Mouse (Mus musculus): ENCODE measurements around the gene Atp6v0a1. TPM values are rescaled to one million over a fixed set of nuclear protein-coding genes. Genes with fewer than 3 reads are reported as not detected.

The Atp6v0a1 gene
- polyA plus RNA-seq, 1 experiment: 294 TPM

- no peak overlapping the region for H3K4me3 ChIP-seq (replicated peaks; ENCODE audit: insufficient read depth, low read depth, low read length)
- peaks cover 6% of the 10 kb centered on the region for H3K4me1 ChIP-seq (ENCODE audit: control insufficient read depth, insufficient read depth, low read length)
- no peak for TF ChIP-seq CTCF (IDR thresholded peaks at IDR 0.05; ENCODE audit: borderline replicate concordance, insufficient read depth, low read depth, low read length)
- no peak for TF ChIP-seq POLR2A (IDR thresholded peaks at IDR 0.05; ENCODE audit: borderline replicate concordance, insufficient read depth, low read length)
- DNase-seq: no peak
- no peak overlapping the region for H3K27ac ChIP-seq (ENCODE audit: insufficient read depth, low read length)
- 76% methylated on average over 3 of the region's 3 CpGs for WGBS
- H3K27me3 ChIP-seq (ENCODE audit: control insufficient read depth, insufficient read depth, low read length): no peaks in the 10 kb centered on the region
Measured at GRCm38 (mm10) chr11:101112186-101112585, 102.9 kb downstream of the Atp6v0a1 start.

Other genes with a start within 250 kb of the Atp6v0a1 start
- 0.38 and 0.49 TPM in 2 replicates for gene Kcnh4, start 249.5 kb upstream of the Atp6v0a1 start, polyA plus RNA-seq (2012; rRNA removed)
- gene Hcrt, start 246.5 kb upstream of the Atp6v0a1 start, polyA plus RNA-seq (2012; rRNA removed): 0.22 TPM in 1 of 2 replicates, not detected in the other
- gene Ghdc, start 238.5 kb upstream of the Atp6v0a1 start, polyA plus RNA-seq (2012; rRNA removed): 8.9 and 11.6 TPM in 2 replicates
- 33.6 and 37.5 TPM in 2 replicates for gene Stat5b, start 158.7 kb upstream of the Atp6v0a1 start, polyA plus RNA-seq (2012; rRNA removed)
- 3.0 and 4.0 TPM in 2 replicates for gene Stat5a, start 150.1 kb upstream of the Atp6v0a1 start, polyA plus RNA-seq (2012; rRNA removed)
- 45.0 and 47.5 TPM in 2 replicates for gene Stat3, start 69.9 kb upstream of the Atp6v0a1 start, polyA plus RNA-seq (2012; rRNA removed)
- gene Cavin1, start 38.6 kb upstream of the Atp6v0a1 start, polyA plus RNA-seq (2012; rRNA removed): 14.9 and 15.6 TPM in 2 replicates
- 12.7 and 15.8 TPM in 2 replicates for gene Naglu, start 60.6 kb downstream of the Atp6v0a1 start, polyA plus RNA-seq (2012; rRNA removed)
- 0.84 and 0.93 TPM in 2 replicates for gene Hsd17b1, start 69.0 kb downstream of the Atp6v0a1 start, polyA plus RNA-seq (2012; rRNA removed)
- 34.1 and 36.7 TPM in 2 replicates for gene Coasy, start 73.1 kb downstream of the Atp6v0a1 start, polyA plus RNA-seq (2012; rRNA removed)
- 54.9 and 55.8 TPM in 2 replicates for gene Mlx, start 77.8 kb downstream of the Atp6v0a1 start, polyA plus RNA-seq (2012; rRNA removed)
- 4.7 and 5.3 TPM in 2 replicates for gene Psmc3ip, start 86.0 kb downstream of the Atp6v0a1 start, polyA plus RNA-seq (2012; rRNA removed)
- 87.3 and 90.1 TPM in 2 replicates for gene Retreg3, start 110.4 kb downstream of the Atp6v0a1 start, polyA plus RNA-seq (2012; rRNA removed)
- 39.1 and 39.3 TPM in 2 replicates for gene Tubg1, start 110.5 kb downstream of the Atp6v0a1 start, polyA plus RNA-seq (2012; rRNA removed)
- 44.3 and 47.8 TPM in 2 replicates for gene Tubg2, start 146.5 kb downstream of the Atp6v0a1 start, polyA plus RNA-seq (2012; rRNA removed)
- gene Cntnap1, start 161.1 kb downstream of the Atp6v0a1 start, polyA plus RNA-seq (2012; rRNA removed): 151 and 169 TPM in 2 replicates
- 67.6 and 71.0 TPM in 2 replicates for gene Plekhh3, start 161.9 kb downstream of the Atp6v0a1 start, polyA plus RNA-seq (2012; rRNA removed)
- 0.82 and 1.0 TPM in 2 replicates for gene Ccr10, start 166.0 kb downstream of the Atp6v0a1 start, polyA plus RNA-seq (2012; rRNA removed)
- gene Ezh1, start 217.0 kb downstream of the Atp6v0a1 start, polyA plus RNA-seq (2012; rRNA removed): 64.4 and 70.7 TPM in 2 replicates
- gene Ramp2, start 236.6 kb downstream of the Atp6v0a1 start, polyA plus RNA-seq (2012; rRNA removed): 50.3 and 52.7 TPM in 2 replicates
- gene Vps25, start 244.3 kb downstream of the Atp6v0a1 start, polyA plus RNA-seq (2012; rRNA removed): 66.8 and 67.0 TPM in 2 replicates